Mouse (Mus musculus): ENCODE data around the gene Aprt. TPM values are rescaled to one million over a fixed set of nuclear protein-coding genes. Genes with fewer than 3 reads are reported as not detected.

Aprt gene
- polyA plus RNA-seq, 1 experiment = 60.1 TPM

GRCm38 (mm10) chr8:122556030-122557009 is 20.4 kb downstream of the Aprt start:
- TF ChIP-seq CTCF (IDR thresholded peaks at IDR 0.05; ENCODE audit: extremely low read depth, insufficient read depth, low read length) = no peak
- TF ChIP-seq POLR2A (IDR thresholded peaks at IDR 0.05; ENCODE audit: extremely low read depth, insufficient read depth, low read length) = no peak
- Histone ChIP-seq H3K4me1 (ENCODE audit: control insufficient read depth, insufficient read depth, low read length) (peaks cover 11% of the 10 kb centered on the region), H3K27ac (ENCODE audit: insufficient read depth, low read length) (peak overlapping the region; percentile 74; the same call in 1 of the 2 replicates), H3K4me3 (ENCODE audit: insufficient read depth, low read length) (no peak overlapping the region)

- TF ChIP-seq CTCF (IDR thresholded peaks at IDR 0.05; ENCODE audit: extremely low read depth, insufficient read depth, low read length) (no peak), POLR2A (IDR thresholded peaks at IDR 0.05; ENCODE audit: extremely low read depth, insufficient read depth, low read length) (no peak)
- Histone ChIP-seq H3K4me1 (ENCODE audit: control insufficient read depth, insufficient read depth, low read length) (peaks cover 11% of the 10 kb centered on the region), H3K27ac (ENCODE audit: insufficient read depth, low read length) (no peak overlapping the region), H3K4me3 (ENCODE audit: insufficient read depth, low read length) (no peak overlapping the region)
Measured at GRCm38 (mm10) chr8:122554786-122555185, 21.9 kb downstream of the Aprt start.

- peak within 1 kb of the TSS; percentile 0 for H3K4me3 ChIP-seq (ENCODE audit: insufficient read depth, low read length)
- no peak within 1 kb of the TSS for H3K27ac ChIP-seq (ENCODE audit: insufficient read depth, low read length)
- H3K4me1 ChIP-seq (ENCODE audit: control insufficient read depth, insufficient read depth, low read length) = peaks cover 15% of the 10 kb centered on the region
- TF ChIP-seq POLR2A (IDR thresholded peaks at IDR 0.05; ENCODE audit: extremely low read depth, insufficient read depth, low read length) = no peak
- peak; percentile 97 for TF ChIP-seq CTCF (IDR thresholded peaks at IDR 0.05; ENCODE audit: extremely low read depth, insufficient read depth, low read length)
Measured at GRCm38 (mm10) chr8:122551265-122552051, 25.3 kb downstream of the Aprt start, which contains the start of gene Piezo1. Piezo1 (minus strand) TSS chr8:122551329.

- TF ChIP-seq POLR2A (IDR thresholded peaks at IDR 0.05; ENCODE audit: extremely low read depth, insufficient read depth, low read length) (no peak), CTCF (IDR thresholded peaks at IDR 0.05; ENCODE audit: extremely low read depth, insufficient read depth, low read length) (no peak)
- H3K4me1 ChIP-seq (ENCODE audit: control insufficient read depth, insufficient read depth, low read length) = peaks cover 9% of the 10 kb centered on the region
- no peak overlapping the region for H3K27ac ChIP-seq (ENCODE audit: insufficient read depth, low read length)
- H3K4me3 ChIP-seq (ENCODE audit: insufficient read depth, low read length) = peak overlapping the region; percentile 0; the same call in 1 of the 2 replicates
Measured at GRCm38 (mm10) chr8:122550995-122551264, 25.8 kb downstream of the Aprt start.

GRCm38 (mm10) chr8:122550234-122550994 is 26.3 kb downstream of the Aprt start:
- H3K27ac ChIP-seq (ENCODE audit: insufficient read depth, low read length) = no peak overlapping the region
- TF ChIP-seq POLR2A (IDR thresholded peaks at IDR 0.05; ENCODE audit: extremely low read depth, insufficient read depth, low read length) (no peak), CTCF (IDR thresholded peaks at IDR 0.05; ENCODE audit: extremely low read depth, insufficient read depth, low read length) (no peak)
- H3K4me3 ChIP-seq (ENCODE audit: insufficient read depth, low read length) = peak overlapping the region; percentile 0
- peaks cover 8% of the 10 kb centered on the region for H3K4me1 ChIP-seq (ENCODE audit: control insufficient read depth, insufficient read depth, low read length)

- H3K4me1 ChIP-seq (ENCODE audit: control insufficient read depth, insufficient read depth, low read length) = peaks cover 4% of the 10 kb centered on the region
- H3K27ac ChIP-seq (ENCODE audit: insufficient read depth, low read length) = no peak overlapping the region
- TF ChIP-seq POLR2A (IDR thresholded peaks at IDR 0.05; ENCODE audit: extremely low read depth, insufficient read depth, low read length) (no peak), CTCF (IDR thresholded peaks at IDR 0.05; ENCODE audit: extremely low read depth, insufficient read depth, low read length) (no peak)
- H3K4me3 ChIP-seq (ENCODE audit: insufficient read depth, low read length) = no peak overlapping the region
Measured at GRCm38 (mm10) chr8:122548891-122549439, 27.7 kb downstream of the Aprt start.

GRCm38 (mm10) chr8:122548331-122548730 is 28.4 kb downstream of the Aprt start:
- peaks cover 4% of the 10 kb centered on the region for H3K4me1 ChIP-seq (ENCODE audit: control insufficient read depth, insufficient read depth, low read length)
- TF ChIP-seq POLR2A (IDR thresholded peaks at IDR 0.05; ENCODE audit: extremely low read depth, insufficient read depth, low read length) (no peak), CTCF (IDR thresholded peaks at IDR 0.05; ENCODE audit: extremely low read depth, insufficient read depth, low read length) (no peak)
- no peak overlapping the region for H3K4me3 ChIP-seq (ENCODE audit: insufficient read depth, low read length)
- no peak overlapping the region for H3K27ac ChIP-seq (ENCODE audit: insufficient read depth, low read length)

GRCm38 (mm10) chr8:122547815-122548214 is 28.9 kb downstream of the Aprt start:
- Histone ChIP-seq H3K4me3 (ENCODE audit: insufficient read depth, low read length) (no peak overlapping the region), H3K27ac (ENCODE audit: insufficient read depth, low read length) (no peak overlapping the region), H3K4me1 (ENCODE audit: control insufficient read depth, insufficient read depth, low read length) (peaks cover 4% of the 10 kb centered on the region)
- no peak for TF ChIP-seq POLR2A (IDR thresholded peaks at IDR 0.05; ENCODE audit: extremely low read depth, insufficient read depth, low read length)
- no peak for TF ChIP-seq CTCF (IDR thresholded peaks at IDR 0.05; ENCODE audit: extremely low read depth, insufficient read depth, low read length)
